25 mouse cellular contexts compared by ENCODE assay signal in the genomic region with DNA sequence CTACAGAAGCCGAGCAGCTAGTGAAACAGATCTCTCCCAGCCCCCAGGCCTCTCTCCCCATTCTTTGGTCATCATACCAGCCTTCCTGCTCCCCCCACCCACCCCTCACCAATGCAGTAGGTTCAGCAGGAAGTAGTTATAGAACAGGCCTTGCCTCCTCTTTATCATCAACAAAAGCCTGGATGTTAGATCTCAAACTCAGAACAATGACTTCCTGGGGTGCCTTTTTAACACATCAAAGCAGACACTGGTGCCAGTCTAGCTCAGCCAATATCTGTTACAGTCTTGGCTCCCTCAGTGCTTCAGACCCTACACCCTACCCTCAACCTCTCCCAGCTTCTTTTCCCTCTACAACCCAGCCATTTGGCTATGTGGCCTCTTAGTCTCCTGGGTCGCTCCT. TPM values are rescaled to one million over a fixed set of nuclear protein-coding genes. Genes with fewer than 3 reads are reported as not detected.
"Had no signal": no experiment of that assay in that cellular context is flagged by ENCODE, and none has a peak within 500 bp of the region (broad histone marks: within the 10 kb centered on the region; RNA-seq: fewer than 3 reads in every experiment).

No protein-coding gene starts in this region.

- H3K9ac ChIP-seq: kidney, embryonic 15.5 days; limb, embryonic 12.5 days; limb, embryonic 15.5 days; liver, embryonic 14.5 days; liver, postnatal 0 days; lung, embryonic 14.5 days; midbrain, embryonic 13.5 days; stomach, embryonic 15.5 days had no signal

- H3K4me3 ChIP-seq: kidney, embryonic 15.5 days; limb, embryonic 12.5 days; limb, embryonic 15.5 days; megakaryocyte, embryonic 14.5 days; midbrain, embryonic 10.5 days; midbrain, embryonic 13.5 days; myocyte; stomach, embryonic 15.5 days had no signal

- H3K9me3 ChIP-seq: kidney, embryonic 15.5 days; limb, embryonic 12.5 days; limb, embryonic 15.5 days; megakaryocyte, embryonic 14.5 days; midbrain, embryonic 10.5 days; midbrain, embryonic 13.5 days; stomach, embryonic 15.5 days had no signal

- H3K27me3 ChIP-seq: kidney, embryonic 15.5 days; limb, embryonic 12.5 days; limb, embryonic 15.5 days; midbrain, embryonic 13.5 days; stomach, embryonic 15.5 days had no signal

- H3K4me2 ChIP-seq: kidney, embryonic 15.5 days; limb, embryonic 12.5 days; limb, embryonic 15.5 days; liver, embryonic 11.5 days; lung, embryonic 14.5 days; midbrain, embryonic 13.5 days; stomach, embryonic 15.5 days had no signal

- H3K4me1 ChIP-seq: kidney, embryonic 15.5 days; limb, embryonic 12.5 days; limb, embryonic 15.5 days; midbrain, embryonic 13.5 days; stomach, embryonic 15.5 days had no signal

- H3K36me3 ChIP-seq: kidney, embryonic 15.5 days; limb, embryonic 12.5 days; limb, embryonic 15.5 days; midbrain, embryonic 10.5 days; midbrain, embryonic 13.5 days; stomach, embryonic 15.5 days had no signal

- ATAC-seq: liver, postnatal 0 days; midbrain, embryonic 13.5 days had no signal

- DNase-seq: kidney, adult 8-10 months; kidney, postnatal 10 days; kidney, postnatal 36 days; left cerebral cortex, postnatal 4 days; liver, postnatal 0 days; lung, embryonic 14.5 days; lung, postnatal 10 days; lung, postnatal 36 days; thymus, postnatal 25 days had no signal

- H3K27ac ChIP-seq: kidney, embryonic 15.5 days; limb, embryonic 12.5 days; limb, embryonic 15.5 days; liver, embryonic 14.5 days; midbrain, embryonic 10.5 days; midbrain, embryonic 13.5 days; stomach, embryonic 15.5 days had no signal

RNA-seq across cellular contexts. Expression of a gene that starts 32.0 kb away (rescaled TPM):
- total RNA-seq: layer of hippocampus, adult 18-20 months; layer of hippocampus, postnatal 14 days; left cerebral cortex, adult 8-10 months; left cerebral cortex, postnatal 14 days; left cerebral cortex, postnatal 4 days had no signal
- polyA plus RNA-seq: kidney, embryonic 15.5 days; limb, embryonic 12.5 days; liver, embryonic 11.5 days; lung, embryonic 14.5 days; midbrain, embryonic 10.5 days; midbrain, embryonic 13.5 days; myocyte; neural tube, embryonic 11.5 days had no signal

RNA-seq across cellular contexts. Expression of a gene that starts 48.9 kb away (rescaled TPM):
- total RNA-seq: layer of hippocampus, postnatal 14 days; left cerebral cortex, adult 8-10 months; left cerebral cortex, postnatal 14 days; left cerebral cortex, postnatal 4 days had no signal
- polyA plus RNA-seq: limb, embryonic 12.5 days; midbrain, embryonic 10.5 days; myocyte; neural tube, embryonic 11.5 days had no signal

RNA-seq across cellular contexts. Expression of a gene that starts 53.0 kb away (rescaled TPM):
- total RNA-seq: left cerebral cortex, adult 8-10 months; left cerebral cortex, postnatal 14 days had no signal
- polyA plus RNA-seq: small intestine, adult 2 months had no signal
